Mouse (Mus musculus): ENCODE results near the gene 5730596B20Rik.

- TF ChIP-seq CTCF (IDR thresholded peaks at IDR 0.05; ENCODE audit: insufficient read depth, low read depth, low read length) (no peak), POLR2A (IDR thresholded peaks at IDR 0.05; ENCODE audit: insufficient read depth, low read depth, low read length) (no peak)
Measured at GRCm38 (mm10) chr6:52190906-52191810, 13.9 kb downstream of the 5730596B20Rik start, which contains the start of gene Hoxa4.

All from olfactory bulb, adult 2 months (tissue).